Mouse (Mus musculus) MEL (cell line): Measurements from ENCODE around the gene AC124108.1.

Experiments used
- CTCF ChIP-seq, 3 experiments: IDR thresholded peaks in 2 of 3; conservative IDR thresholded peaks in 1 of 3; 2 replicates each; pipeline ENCODE4 v1.5.1; 2011 to 2012; ENCODE audit warnings: low read length in 3 of 3, low read depth in 2 of 3, mild to moderate bottlenecking in 2 of 3, improper control_type of control experiment in 1 of 3, inconsistent platforms in 1 of 3, mixed read lengths in 1 of 3, moderate library complexity in 1 of 3; ENCODE audit not compliant: control insufficient read depth in 1 of 3, insufficient read depth in 1 of 3, poor library complexity in 1 of 3, severe bottlenecking in 1 of 3
- KAT2A ChIP-seq: conservative IDR thresholded peaks from 2 replicates; pipeline ENCODE4 v1.6.1; 2012; ENCODE audit warnings: low read depth, low read length, improper control_type of control experiment, inconsistent platforms

GRCm38 (mm10) chr1:132170698-132171097, 20.6 kb upstream of the AC124108.1 start:
- TF ChIP-seq CTCF (IDR thresholded peaks at IDR 0.05 in 2 of 3, conservative IDR thresholded peaks at IDR 0.05 in 1 of 3; ENCODE audit: control insufficient read depth in 1 of 3, insufficient read depth in 1 of 3, low read depth in 2 of 3, low read length in 3 of 3, poor library complexity in 1 of 3, severe bottlenecking in 1 of 3): no peak
- TF ChIP-seq KAT2A: no peak
